Mouse (Mus musculus): ENCODE measurements at regions not wholly inside any gene's neighbourhood (a gene's known extent, or its start where the extent isn't known, plus 50 kb on each side); places are given as distances from the start of the nearest gene placed in this dataset.

DNA sequence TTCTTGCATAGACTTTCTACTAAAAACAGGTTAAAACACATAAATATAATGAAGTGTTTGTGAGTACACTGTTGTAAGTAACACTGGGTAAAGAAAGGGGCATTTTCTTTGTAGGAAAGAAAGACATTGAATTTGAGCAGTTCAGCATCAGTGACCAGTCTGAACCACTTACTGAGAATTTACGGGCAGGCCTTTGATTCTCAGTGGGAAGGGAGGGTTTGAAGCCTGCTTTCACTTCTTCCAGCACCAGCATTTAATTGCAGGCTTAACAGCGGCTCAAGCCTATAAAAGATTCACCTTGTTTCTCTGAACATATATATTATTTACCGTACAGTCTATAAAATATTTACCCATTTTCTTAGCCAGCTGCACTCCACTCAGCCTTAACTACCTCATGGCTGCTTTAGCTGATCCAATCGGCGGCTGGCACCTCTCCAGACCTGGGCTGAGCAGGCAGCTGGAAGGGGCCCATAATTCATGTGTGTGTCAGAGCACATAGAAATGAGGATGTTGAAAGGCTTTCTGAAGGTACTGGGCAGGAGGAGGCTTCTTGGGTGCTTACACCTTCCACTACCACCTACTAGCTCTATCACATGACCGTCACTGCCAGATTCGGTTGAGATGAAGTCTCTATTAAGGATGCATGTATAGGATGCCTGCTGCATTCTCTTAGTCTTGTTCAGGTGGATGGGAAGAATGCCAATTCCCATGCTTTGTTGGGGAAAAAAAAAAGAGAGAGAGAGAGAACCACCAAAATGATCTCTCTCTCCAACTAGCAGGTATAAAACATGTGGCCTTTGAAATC lies 50.0 kb upstream of the Fggy start:
- Histone ChIP-seq H3K27me3 (no peaks in the 10 kb centered on the region), H3K36me3 (no peaks in the 10 kb centered on the region), H3K4me3 (no peak overlapping the region), H3K9me3 (replicated peaks) (no peaks in the 10 kb centered on the region), H3K27ac (no peak overlapping the region), H3K4me1 (replicated peaks) (no peaks in the 10 kb centered on the region), H3K9ac (no peak overlapping the region), H3K4me2 (no peak overlapping the region)
- no peak for ATAC-seq (replicated peaks; ENCODE audit: insufficient number of reproducible peaks, insufficient read depth, low FRiP score, low read depth)
- WGBS, result 71% methylated on average over 7 of the region's 7 CpGs

All from heart, embryonic 15.5 days (tissue).